Mouse (Mus musculus) right cerebral cortex, postnatal 10 days (tissue): ENCODE measurements around the gene Tubb4b.

Experiments
- DNase-seq, 2 experiments: peaks; one replicate each; pipeline ENCODE4 v3.0.0; 2021; ENCODE audit warnings: low spot score in 2 of 2

Gene Tubb4b

GRCm38 (mm10) chr2:25225811-25226379 is 1.4 kb upstream of the Tubb4b start:
- DNase-seq = peak in 1 of 2 experiments; percentile 29

- peak; percentile 99 to 100 for DNase-seq
These were observed 557 bp upstream of the Tubb4b start for GRCm38 (mm10) chr2:25224766-25225752.

GRCm38 (mm10) chr2:25223681-25224491 is 616 bp downstream of the Tubb4b start:
- DNase-seq = peak; percentile 71 to 80

GRCm38 (mm10) chr2:25221331-25221772 is 3.1 kb downstream of the Tubb4b start:
- DNase-seq = no peak

GRCm38 (mm10) chr2:25218445-25218844 is 6.1 kb downstream of the Tubb4b start, which contains the start of gene Fam166a:
TSS of gene Fam166a (plus strand) at chr2:25218745.
- DNase-seq = no peak

- no peak for DNase-seq
These were observed 6.8 kb downstream of the Tubb4b start for GRCm38 (mm10) chr2:25217666-25218065.

GRCm38 (mm10) chr2:25214444-25214843 is 10.1 kb downstream of the Tubb4b start, which contains the start of gene Stpg3:
TSS of gene Stpg3 (minus strand) at chr2:25214637.
- no peak for DNase-seq

- DNase-seq = peak in 1 of 2 experiments; percentile 17
These were observed 11.1 kb downstream of the Tubb4b start for GRCm38 (mm10) chr2:25213266-25213865.

- DNase-seq = peak; percentile 90 to 91
These were observed 13.3 kb downstream of the Tubb4b start, which contains the start of gene Nelfb for GRCm38 (mm10) chr2:25211121-25211670. TSS of gene Nelfb (minus strand) at chr2:25211489.

GRCm38 (mm10) chr2:25210686-25211085 is 13.8 kb downstream of the Tubb4b start:
- peak in 1 of 2 experiments; percentile 23 for DNase-seq

- DNase-seq = peak in 1 of 2 experiments; percentile 15
These were observed 16.9 kb downstream of the Tubb4b start for GRCm38 (mm10) chr2:25207593-25207992.

- peak in 1 of 2 experiments; percentile 41 for DNase-seq
These were observed 20.8 kb downstream of the Tubb4b start for GRCm38 (mm10) chr2:25203631-25204214.

- peak in 1 of 2 experiments; percentile 22 for DNase-seq
These were observed 23.9 kb downstream of the Tubb4b start for GRCm38 (mm10) chr2:25200631-25201030.

- DNase-seq = no peak
These were observed 26.6 kb downstream of the Tubb4b start for GRCm38 (mm10) chr2:25197946-25198345.

GRCm38 (mm10) chr2:25197191-25197590 is 27.3 kb downstream of the Tubb4b start:
- no peak for DNase-seq

- peak in 1 of 2 experiments; percentile 55 for DNase-seq
These were observed 28.1 kb downstream of the Tubb4b start, which contains the start of gene Tor4a for GRCm38 (mm10) chr2:25196172-25196954. TSS of gene Tor4a (minus strand) at chr2:25196886.

- peak in 1 of 2 experiments; percentile 53 for DNase-seq
These were observed 29.0 kb downstream of the Tubb4b start for GRCm38 (mm10) chr2:25195211-25196156.

GRCm38 (mm10) chr2:25194486-25195171 is 29.9 kb downstream of the Tubb4b start:
- peak in 1 of 2 experiments; percentile 46 for DNase-seq
